Mouse (Mus musculus) hindbrain, embryonic 11.5 days (tissue): ENCODE data around the gene Tgm2. TPM values are rescaled to one million over a fixed set of nuclear protein-coding genes. Genes with fewer than 3 reads are reported as not detected.

Source experiments
- ATAC-seq: fragments of 200-750 bp; cut with Nextera tagmentation; 2 replicates; pipeline ENCODE4 v1.8.0; 2017; ENCODE audit warnings: mild to moderate bottlenecking, moderate TSS enrichment, moderate library complexity; ENCODE audit not compliant: low FRiP score
- DNase-seq: peaks from one replicate; pipeline ENCODE4 v3.0.0-alpha.2; 2015; ENCODE audit warnings: low spot score
- H3K27ac ChIP-seq: fragments of 300-500 bp; sonication (generic); 2 replicates; pipeline ENCODE4 v1.5.1; 2014; ENCODE audit warnings: mild to moderate bottlenecking, low read depth, low read length
- H3K27me3 ChIP-seq: fragments of 300-500 bp; sonication (generic); 2 replicates; pipeline ENCODE4 v1.6.1; 2014; ENCODE audit warnings: mild to moderate bottlenecking, low read length, moderate library complexity, mixed read lengths; ENCODE audit not compliant: control insufficient read depth, insufficient read depth
- H3K36me3 ChIP-seq: fragments of 300-500 bp; sonication (generic); 2 replicates; pipeline ENCODE4 v1.6.1; 2014; ENCODE audit warnings: mild to moderate bottlenecking, low read length, moderate library complexity, mixed read lengths; ENCODE audit not compliant: control insufficient read depth, insufficient read depth
- H3K4me1 ChIP-seq: fragments of 300-500 bp; sonication (generic); replicated peaks from 2 replicates; pipeline ENCODE4 v1.6.1; 2014; ENCODE audit warnings: low read length, mixed read lengths; ENCODE audit not compliant: control insufficient read depth, insufficient read depth
- H3K4me2 ChIP-seq: fragments of 300-500 bp; sonication (generic); replicated peaks from 2 replicates; pipeline ENCODE4 v1.6.1; 2014; ENCODE audit warnings: mild to moderate bottlenecking, low read depth, low read length
- H3K4me3 ChIP-seq: fragments of 300-500 bp; sonication (generic); 2 replicates; pipeline ENCODE4 v1.5.1; 2014; ENCODE audit warnings: low read depth, low read length
- H3K9ac ChIP-seq: fragments of 300-500 bp; sonication (generic); 2 replicates; pipeline ENCODE4 v1.6.1; 2014; ENCODE audit warnings: low read depth, low read length
- H3K9me3 ChIP-seq: fragments of 300-500 bp; sonication (generic); 2 replicates; pipeline ENCODE4 v1.6.1; 2016; ENCODE audit warnings: low read length; ENCODE audit not compliant: control insufficient read depth
- WGBS: fragments of 180-500 bp; shearing (Covaris S2); extraction: QIAGEN DNeasy Blood & Tissue Kit; methylation state at CpG from one replicate; pipeline ENCODE4 v1.1.7; 2014; 5-methylcytosine and 5-hydroxymethylcytosine counted together
- polyA plus RNA-seq: library from polyadenylated mRNA; unstranded; fragments of >200 nt; fragmentation: Nextera tagmentation; extraction: Ambion mirVana; gene quantifications from 2 replicates; pipeline ENCODE4 v1.2.1, GENCODE M21; 2014

Tgm2 gene
- polyA plus RNA-seq, 1 experiment from 2014 or later: 4.2 TPM

- no peak overlapping the region for H3K27ac ChIP-seq
- DNase-seq (no peak), ATAC-seq (no peak)
- H3K27me3 ChIP-seq: no peaks in the 10 kb centered on the region
- H3K4me1 ChIP-seq: no peaks in the 10 kb centered on the region
- H3K4me2 ChIP-seq: no peak overlapping the region
- no peaks in the 10 kb centered on the region for H3K9me3 ChIP-seq
- 65% methylated on average over 5 of the region's 5 CpGs for WGBS
- no peak overlapping the region for H3K9ac ChIP-seq
- no peaks in the 10 kb centered on the region for H3K36me3 ChIP-seq
- no peak overlapping the region for H3K4me3 ChIP-seq
Measured at GRCm38 (mm10) chr2:158093345-158093744, 52.9 kb downstream of the Tgm2 start.

DNA sequence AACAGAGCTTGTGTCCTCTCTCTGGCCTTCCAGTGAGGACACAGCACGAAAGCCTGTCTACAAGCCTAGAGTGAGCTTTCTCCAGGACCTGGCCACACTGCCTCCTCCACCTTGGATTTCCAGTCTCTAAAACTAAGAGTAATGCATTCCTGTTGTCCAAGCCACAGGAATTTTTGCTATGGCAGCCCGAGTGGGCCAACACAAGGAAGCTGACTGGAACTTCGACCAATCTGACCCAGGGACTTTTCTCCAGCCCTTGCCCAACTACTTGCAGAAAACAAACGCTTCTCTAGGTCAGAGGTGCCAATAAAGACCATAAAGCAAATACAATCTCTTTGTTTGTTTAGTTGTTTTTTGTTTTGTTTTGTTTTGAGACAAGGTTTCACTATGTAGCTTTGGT, 56.1 kb downstream of the Tgm2 start:
- Histone ChIP-seq H3K4me1 (no peaks in the 10 kb centered on the region), H3K9me3 (no peaks in the 10 kb centered on the region), H3K27me3 (no peaks in the 10 kb centered on the region), H3K27ac (no peak overlapping the region), H3K36me3 (no peaks in the 10 kb centered on the region), H3K9ac (no peak overlapping the region), H3K4me3 (no peak overlapping the region), H3K4me2 (no peak overlapping the region)
- DNase-seq: no peak
- WGBS: 84% methylated on average over 4 of the region's 4 CpGs
- no peak for ATAC-seq

DNA sequence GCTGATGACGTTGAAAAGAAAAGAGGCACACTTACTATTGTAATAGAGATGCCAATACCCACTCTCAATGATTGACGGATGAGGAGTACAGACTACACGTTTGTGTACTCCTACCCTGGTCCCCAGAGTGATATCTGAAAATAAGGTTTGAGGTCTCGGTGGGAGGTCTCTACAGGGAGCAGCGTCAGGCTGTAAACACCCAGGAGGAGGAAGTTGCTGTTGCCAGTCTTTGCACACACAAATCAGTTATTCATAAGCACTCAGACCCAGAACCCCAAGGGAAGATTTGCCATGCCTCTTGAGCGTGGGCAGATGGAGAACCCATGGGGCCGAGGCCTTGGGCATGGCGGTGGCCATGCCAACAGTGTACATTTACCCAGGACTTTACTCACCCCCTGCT, 61.8 kb downstream of the Tgm2 start:
- Histone ChIP-seq H3K9ac (no peak overlapping the region), H3K9me3 (no peaks in the 10 kb centered on the region), H3K4me2 (no peak overlapping the region), H3K27me3 (no peaks in the 10 kb centered on the region), H3K27ac (no peak overlapping the region), H3K4me3 (no peak overlapping the region), H3K4me1 (no peaks in the 10 kb centered on the region), H3K36me3 (no peaks in the 10 kb centered on the region)
- ATAC-seq (no peak), DNase-seq (no peak)
- WGBS: 72% methylated on average over 8 of the region's 8 CpGs

- Histone ChIP-seq H3K9me3 (no peaks in the 10 kb centered on the region), H3K4me3 (no peak overlapping the region), H3K9ac (no peak overlapping the region), H3K4me2 (no peak overlapping the region), H3K27ac (no peak overlapping the region), H3K27me3 (no peaks in the 10 kb centered on the region), H3K36me3 (no peaks in the 10 kb centered on the region), H3K4me1 (no peaks in the 10 kb centered on the region)
- DNase-seq (no peak), ATAC-seq (no peak)
- 87% methylated on average over 9 of the region's 9 CpGs for WGBS
Measured at GRCm38 (mm10) chr2:158080622-158081241, 65.5 kb downstream of the Tgm2 start.

- no peak overlapping the region for H3K9ac ChIP-seq
- H3K9me3 ChIP-seq: no peaks in the 10 kb centered on the region
- no peaks in the 10 kb centered on the region for H3K4me1 ChIP-seq
- 65% methylated on average over 9 of the region's 9 CpGs for WGBS
- ATAC-seq (no peak), DNase-seq (no peak)
- H3K4me3 ChIP-seq: no peak overlapping the region
- no peak overlapping the region for H3K4me2 ChIP-seq
- no peak overlapping the region for H3K27ac ChIP-seq
- H3K27me3 ChIP-seq: no peaks in the 10 kb centered on the region
- no peaks in the 10 kb centered on the region for H3K36me3 ChIP-seq
Measured at GRCm38 (mm10) chr2:158079843-158080395, 66.3 kb downstream of the Tgm2 start.

GRCm38 (mm10) chr2:158078971-158079370, 67.3 kb downstream of the Tgm2 start:
- Histone ChIP-seq H3K4me3 (no peak overlapping the region), H3K27me3 (no peaks in the 10 kb centered on the region), H3K9me3 (no peaks in the 10 kb centered on the region), H3K27ac (no peak overlapping the region), H3K4me1 (no peaks in the 10 kb centered on the region), H3K9ac (no peak overlapping the region), H3K36me3 (no peaks in the 10 kb centered on the region; the same call in 1 of the 2 replicates), H3K4me2 (no peak overlapping the region)
- 83% methylated on average over 7 of the region's 7 CpGs for WGBS
- peak; percentile 8 for DNase-seq
- ATAC-seq: no peak

- no peak for ATAC-seq
- no peak overlapping the region for H3K4me2 ChIP-seq
- H3K4me1 ChIP-seq: no peaks in the 10 kb centered on the region
- no peak overlapping the region for H3K27ac ChIP-seq
- no peak overlapping the region for H3K4me3 ChIP-seq
- DNase-seq: no peak
- WGBS: 82% methylated on average over 2 of the region's 2 CpGs
- H3K9me3 ChIP-seq: no peaks in the 10 kb centered on the region
- no peaks in the 10 kb centered on the region for H3K27me3 ChIP-seq
- peaks cover 3% of the 10 kb centered on the region; the same call in 1 of the 2 replicates for H3K36me3 ChIP-seq
- H3K9ac ChIP-seq: no peak overlapping the region
Measured at GRCm38 (mm10) chr2:158077981-158078380, 68.3 kb downstream of the Tgm2 start.

- no peak for DNase-seq
- WGBS: 88% methylated on average over 6 of the region's 6 CpGs
- peaks cover 3% of the 10 kb centered on the region; the same call in 1 of the 2 replicates for H3K36me3 ChIP-seq
- H3K9me3 ChIP-seq: no peaks in the 10 kb centered on the region
- H3K4me1 ChIP-seq: no peaks in the 10 kb centered on the region
- no peak overlapping the region for H3K4me3 ChIP-seq
- no peak overlapping the region for H3K9ac ChIP-seq
- ATAC-seq: no peak
- H3K27ac ChIP-seq: no peak overlapping the region
- no peak overlapping the region for H3K4me2 ChIP-seq
- no peaks in the 10 kb centered on the region for H3K27me3 ChIP-seq
Measured at GRCm38 (mm10) chr2:158076690-158077089, 69.5 kb downstream of the Tgm2 start.

DNA sequence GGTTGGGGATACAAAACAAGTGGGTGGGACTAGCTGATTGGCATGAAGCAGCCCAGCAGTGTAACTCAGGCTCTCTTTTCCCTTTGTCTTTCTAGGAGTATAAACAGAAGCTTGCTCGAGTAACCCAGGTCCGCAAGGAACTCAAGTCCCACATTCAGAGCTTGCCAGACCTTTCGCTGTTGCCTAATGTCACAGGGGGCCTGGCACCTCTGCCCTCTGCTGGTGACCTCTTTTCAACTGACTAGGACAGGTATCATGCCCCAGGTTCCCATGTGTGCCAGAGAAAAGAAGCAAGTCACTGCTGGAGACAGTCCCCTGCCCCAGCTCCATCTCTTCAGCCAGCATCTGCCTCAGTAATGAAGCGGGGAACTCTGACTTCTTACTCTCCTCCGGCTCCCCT, 71.4 kb downstream of the Tgm2 start:
- Histone ChIP-seq H3K4me1 (no peaks in the 10 kb centered on the region), H3K27ac (no peak overlapping the region), H3K4me3 (no peak overlapping the region), H3K4me2 (no peak overlapping the region), H3K9me3 (no peaks in the 10 kb centered on the region), H3K27me3 (no peaks in the 10 kb centered on the region), H3K36me3 (peaks cover 5% of the 10 kb centered on the region; the same call in 1 of the 2 replicates), H3K9ac (no peak overlapping the region)
- no peak for ATAC-seq
- no peak for DNase-seq
- 93% methylated on average over 5 of the region's 5 CpGs for WGBS
